ENCODE assay signal across 11 mouse cellular contexts in the genomic region with DNA sequence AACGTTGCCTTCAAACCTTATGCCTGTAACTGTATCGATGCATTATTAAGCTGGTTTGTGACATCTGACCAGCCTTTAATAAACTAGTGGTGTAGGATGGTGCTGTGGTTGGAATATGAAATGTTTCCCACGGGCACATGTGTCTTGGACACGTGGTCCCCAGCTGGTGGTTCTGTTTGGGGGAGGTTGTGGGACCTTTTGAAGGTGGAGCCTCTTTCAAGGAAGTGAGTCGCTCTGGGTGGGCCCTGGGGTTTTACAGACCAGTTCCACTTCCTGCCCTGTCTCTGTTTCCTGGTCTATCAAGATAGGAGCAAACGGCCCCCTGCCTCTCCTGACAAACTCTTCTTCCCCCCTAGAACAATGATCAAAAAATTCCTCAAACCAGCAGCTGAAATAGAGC.
DNase-seq lines count a peak whose midpoint lies in the region; ATAC-seq and TF ChIP-seq lines count a peak whose summit lies in the region.
"Had no signal": no experiment of that assay in that cellular context is flagged by ENCODE, and none has a peak within 500 bp of the region (broad histone marks: within the 10 kb centered on the region; RNA-seq: fewer than 3 reads in every experiment).

No protein-coding gene starts in this region.

- no peak overlapping the region for H3K4me2 ChIP-seq in heart, embryonic 16.5 days (ENCODE audit: low read depth, low read length)
- H3K4me2 ChIP-seq in kidney, embryonic 16.5 days (replicated peaks; ENCODE audit: low read depth, low read length), result no peak overlapping the region
- H3K4me2 ChIP-seq: forebrain, embryonic 12.5 days; hindbrain, embryonic 12.5 days had no signal

- peak overlapping the region; percentile 93 for H3K27ac ChIP-seq in heart, embryonic 16.5 days (ENCODE audit: low read length)
- H3K27ac ChIP-seq in kidney, embryonic 16.5 days (ENCODE audit: low read length), result no peak overlapping the region
- H3K27ac ChIP-seq: forebrain, embryonic 12.5 days; hindbrain, embryonic 12.5 days had no signal

- no peaks in the 10 kb centered on the region for H3K27me3 ChIP-seq in C2C12 (ENCODE audit: control insufficient read depth, insufficient read depth, insufficient read length)
- no peaks in the 10 kb centered on the region for H3K27me3 ChIP-seq in heart, embryonic 16.5 days (ENCODE audit: control insufficient read depth, insufficient read depth, low read length)
- no peaks in the 10 kb centered on the region for H3K27me3 ChIP-seq in kidney, embryonic 16.5 days (ENCODE audit: insufficient read depth, low read length)
- H3K27me3 ChIP-seq: hindbrain, embryonic 12.5 days had no signal

- no peaks in the 10 kb centered on the region for H3K36me3 ChIP-seq in C2C12 (ENCODE audit: control insufficient read depth, insufficient read depth)
- no peaks in the 10 kb centered on the region for H3K36me3 ChIP-seq in heart, embryonic 16.5 days (ENCODE audit: control insufficient read depth, insufficient read depth)
- H3K36me3 ChIP-seq in kidney, embryonic 16.5 days (ENCODE audit: insufficient read depth, low read length), result no peaks in the 10 kb centered on the region
- H3K36me3 ChIP-seq: forebrain, embryonic 12.5 days; hindbrain, embryonic 12.5 days had no signal

- no peaks in the 10 kb centered on the region for H3K79me2 ChIP-seq in C2C12 (ENCODE audit: control insufficient read depth, insufficient read depth)

- intact Hi-C loops in gastrocnemius, postnatal 36 days (cut with DNase I), result loop anchor here (5.0 kb wide), 1 partner anchor 231 kb away; a partner anchor contains a TSS

- no peaks in the 10 kb centered on the region for H3K9me3 ChIP-seq in heart, embryonic 16.5 days (replicated peaks; ENCODE audit: control insufficient read depth, low read length)
- no peaks in the 10 kb centered on the region for H3K9me3 ChIP-seq in kidney, embryonic 16.5 days (ENCODE audit: low read length)
- H3K9me3 ChIP-seq: forebrain, embryonic 12.5 days; hindbrain, embryonic 12.5 days had no signal

- H3ac ChIP-seq in C2C12 (ENCODE audit: control insufficient read depth, insufficient read length, low read depth), result no peak overlapping the region

- WGBS in heart, embryonic 16.5 days, result 56% methylated on average over 6 of the region's 6 CpGs
- WGBS in kidney, embryonic 16.5 days, result 75% methylated on average over 6 of the region's 6 CpGs

- no peak overlapping the region for H3K4me3 ChIP-seq in C2C12 (ENCODE audit: insufficient read depth, poor library complexity, severe bottlenecking)
- no peak overlapping the region for H3K4me3 ChIP-seq in heart, embryonic 16.5 days (ENCODE audit: low read length)
- no peak overlapping the region for H3K4me3 ChIP-seq in kidney, embryonic 16.5 days (ENCODE audit: low read length)
- H3K4me3 ChIP-seq: forebrain, embryonic 12.5 days; hindbrain, embryonic 12.5 days had no signal

- no peak for TF ChIP-seq CTCF in C2C12 (IDR thresholded peaks at IDR 0.05; ENCODE audit: control insufficient read depth, insufficient read depth, insufficient read length)

- H3K9ac ChIP-seq in heart, embryonic 16.5 days (ENCODE audit: low read length), result no peak overlapping the region
- H3K9ac ChIP-seq in kidney, embryonic 16.5 days (replicated peaks; ENCODE audit: low read length), result no peak overlapping the region
- H3K9ac ChIP-seq: forebrain, embryonic 12.5 days; hindbrain, embryonic 12.5 days had no signal

- H3K79me3 ChIP-seq in C2C12 (ENCODE audit: low read depth), result no peaks in the 10 kb centered on the region

- ATAC-seq in heart, embryonic 16.5 days (replicated peaks; ENCODE audit: extremely low read depth, insufficient read depth, low FRiP score), result no peak
- peak; percentile 74 for ATAC-seq in neutrophil, adult 5-6 weeks (ENCODE audit: extremely low read depth, insufficient number of reproducible peaks, low FRiP score, poor library complexity, severe bottlenecking)
- ATAC-seq in kidney, embryonic 16.5 days (ENCODE audit: low FRiP score, low TSS enrichment), result no peak

- H3K4me1 ChIP-seq in heart, embryonic 16.5 days (ENCODE audit: control insufficient read depth, insufficient read depth, low read length), result peaks cover 46% of the 10 kb centered on the region
- H3K4me1 ChIP-seq in kidney, embryonic 16.5 days (ENCODE audit: insufficient read depth, low read length), result peaks cover 15% of the 10 kb centered on the region; the same call in 1 of the 2 replicates

- DNase-seq in 3T3-L1 (ENCODE audit: low read depth, low spot score), result peak; percentile 27
- DNase-seq in adrenal gland, adult (ENCODE audit: inconsistent age in 2 of 2, low spot score in 1 of 2), result no peak
- no peak for DNase-seq in kidney, adult 18-20 months
- no peak for DNase-seq in gastrocnemius, postnatal 36 days
- DNase-seq: cerebellum, adult 2 months had no signal

TF ChIP-seq in C2C12, 6 proteins besides CTCF, POLR2A, EP300 and RAD21:
- TF ChIP-seq FOSL1 (IDR thresholded peaks at IDR 0.05; ENCODE audit: insufficient read depth, low read length, poor library complexity, severe bottlenecking) (no peak), CEBPB (IDR thresholded peaks at IDR 0.05; ENCODE audit: low read depth) (no peak), MYOD1 (IDR thresholded peaks at IDR 0.05; ENCODE audit: control insufficient read depth, insufficient read length, low read depth) (peak; percentile 9), MYOG (IDR thresholded peaks at IDR 0.05; ENCODE audit: control insufficient read depth, extremely low read depth, insufficient read length) (no peak), USF1 (IDR thresholded peaks at IDR 0.05; ENCODE audit: low read depth) (peak; percentile 83), MAX (IDR thresholded peaks at IDR 0.05) (peak; percentile 82)
